ENCODE assay signal across 15 mouse cellular contexts in the genomic region with DNA sequence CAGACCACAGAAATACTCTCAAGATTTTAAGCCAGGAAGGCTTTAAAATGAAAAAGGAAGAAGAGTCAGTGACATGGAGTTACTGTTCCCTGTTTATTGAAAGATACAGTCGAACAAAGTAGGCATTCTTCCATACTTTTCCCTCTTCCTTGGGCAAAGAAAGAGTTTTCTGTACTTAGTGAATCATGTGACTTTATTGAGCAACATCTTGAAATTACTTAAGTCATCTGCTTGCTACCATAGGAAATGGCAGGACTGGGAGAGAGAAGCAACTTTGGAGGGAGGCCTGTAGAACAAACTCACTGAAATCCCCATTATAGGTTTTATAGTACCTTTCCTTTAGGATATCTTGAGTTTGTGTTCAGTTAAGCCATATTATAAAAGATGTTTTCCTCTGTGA.
"Had no signal": no experiment of that assay in that cellular context is flagged by ENCODE, and none has a peak within 500 bp of the region (broad histone marks: within the 10 kb centered on the region; RNA-seq: fewer than 3 reads in every experiment).

No protein-coding gene starts in this region.

- ATAC-seq: midbrain, embryonic 13.5 days had no signal

- H3K9ac ChIP-seq: kidney, embryonic 15.5 days; limb, embryonic 15.5 days; liver, embryonic 14.5 days; midbrain, embryonic 13.5 days; neural tube, embryonic 13.5 days had no signal

- H3K4me3 ChIP-seq: kidney, embryonic 15.5 days; left cerebral cortex, adult 2 months; limb, embryonic 15.5 days; midbrain, embryonic 13.5 days; neural tube, embryonic 13.5 days had no signal

- DNase-seq: kidney, adult 2 months; kidney, postnatal 14 days; lung, adult 18-20 months; lung, postnatal 36 days; retina, postnatal 1 day; right cerebral cortex, postnatal 4 days; spleen, adult 18-20 months; thymus, adult 18-20 months; thymus, postnatal 14 days had no signal

- H3K4me1 ChIP-seq: limb, embryonic 15.5 days; midbrain, embryonic 13.5 days; neural tube, embryonic 13.5 days had no signal

- H3K27me3 ChIP-seq: kidney, embryonic 15.5 days; limb, embryonic 15.5 days; midbrain, embryonic 13.5 days; neural tube, embryonic 13.5 days had no signal

- H3K36me3 ChIP-seq: kidney, embryonic 15.5 days; limb, embryonic 15.5 days; midbrain, embryonic 13.5 days; neural tube, embryonic 13.5 days had no signal

- H3K27ac ChIP-seq: left cerebral cortex, adult 2 months; limb, embryonic 15.5 days; liver, embryonic 14.5 days; midbrain, embryonic 13.5 days; neural tube, embryonic 13.5 days had no signal
